Mouse (Mus musculus) limb, embryonic 13.5 days (tissue): Measurements from ENCODE around the gene Ift57. TPM values are rescaled to one million over a fixed set of nuclear protein-coding genes. Genes with fewer than 3 reads are reported as not detected.

Experiments used
- ATAC-seq: fragments of 200-750 bp; cut with Nextera tagmentation; 2 replicates; pipeline ENCODE4 v1.8.0; 2017; ENCODE audit warnings: low read depth, moderate number of reproducible peaks, moderate TSS enrichment; ENCODE audit not compliant: low FRiP score
- H3K27ac ChIP-seq: fragments of 300-500 bp; sonication (generic); 2 replicates; pipeline ENCODE4 v1.5.1; 2015; ENCODE audit warnings: inconsistent platforms, mild to moderate bottlenecking, moderate library complexity
- H3K27me3 ChIP-seq: fragments of 300-500 bp; sonication (generic); 2 replicates; pipeline ENCODE4 v1.6.1; 2015; ENCODE audit warnings: mild to moderate bottlenecking, inconsistent platforms
- H3K36me3 ChIP-seq: fragments of 300-500 bp; sonication (generic); 2 replicates; pipeline ENCODE4 v1.6.1; 2015; ENCODE audit warnings: inconsistent platforms, mild to moderate bottlenecking, moderate library complexity
- H3K4me1 ChIP-seq: fragments of 300-500 bp; sonication (generic); 2 replicates; pipeline ENCODE4 v1.6.1; 2015; ENCODE audit warnings: inconsistent platforms
- H3K4me2 ChIP-seq: fragments of 300-500 bp; sonication (generic); replicated peaks from 2 replicates; pipeline ENCODE4 v1.6.1; 2015; ENCODE audit warnings: inconsistent platforms, mild to moderate bottlenecking, moderate library complexity
- H3K4me3 ChIP-seq: fragments of 300-500 bp; sonication (generic); 2 replicates; pipeline ENCODE4 v1.5.1; 2015; ENCODE audit warnings: moderate library complexity, mild to moderate bottlenecking, inconsistent platforms
- H3K9ac ChIP-seq: fragments of 300-500 bp; sonication (generic); 2 replicates; pipeline ENCODE4 v1.6.1; 2015; ENCODE audit warnings: mild to moderate bottlenecking, inconsistent platforms
- H3K9me3 ChIP-seq: fragments of 300-500 bp; sonication (generic); 2 replicates; pipeline ENCODE4 v1.6.1; 2016; ENCODE audit warnings: inconsistent platforms
- WGBS: fragments of 180-500 bp; shearing (Covaris S2); methylation state at CpG from one replicate; pipeline ENCODE4 v1.1.7; 2015; 5-methylcytosine and 5-hydroxymethylcytosine counted together
- polyA plus RNA-seq: library from polyadenylated mRNA; unstranded; fragments of >200 nt; fragmentation: Nextera tagmentation; extraction: Ambion mirVana; gene quantifications from 2 replicates; pipeline ENCODE4 v1.2.1, GENCODE M21; 2015

Gene Ift57
- polyA plus RNA-seq, 1 experiment from 2014 or later, result 33.5 TPM

- Histone ChIP-seq H3K27me3 (no peaks in the 10 kb centered on the region), H3K4me3 (no peak overlapping the region), H3K9me3 (no peaks in the 10 kb centered on the region), H3K36me3 (peaks cover 13% of the 10 kb centered on the region), H3K4me2 (no peak overlapping the region), H3K27ac (no peak overlapping the region), H3K9ac (no peak overlapping the region), H3K4me1 (no peaks in the 10 kb centered on the region)
- 83% methylated on average over 3 of the region's 3 CpGs for WGBS
- ATAC-seq, result no peak
Observed at GRCm38 (mm10) chr16:49713302-49713701, 14.3 kb downstream of the Ift57 start.

- H3K27ac ChIP-seq, result no peak overlapping the region
- no peaks in the 10 kb centered on the region for H3K9me3 ChIP-seq
- no peaks in the 10 kb centered on the region for H3K27me3 ChIP-seq
- H3K36me3 ChIP-seq, result no peaks in the 10 kb centered on the region; the same call in 1 of the 2 replicates
- no peak overlapping the region for H3K4me3 ChIP-seq
- WGBS, result 90% methylated on average over 2 of the region's 2 CpGs
- no peak for ATAC-seq
- H3K4me2 ChIP-seq, result no peak overlapping the region
- no peak overlapping the region for H3K9ac ChIP-seq
- H3K4me1 ChIP-seq, result peaks cover 4% of the 10 kb centered on the region
Observed at GRCm38 (mm10) chr16:49720671-49721070, 21.6 kb downstream of the Ift57 start.

GRCm38 (mm10) chr16:49721678-49722077 is 22.6 kb downstream of the Ift57 start:
- Histone ChIP-seq H3K4me2 (no peak overlapping the region), H3K9me3 (no peaks in the 10 kb centered on the region), H3K4me1 (peaks cover 4% of the 10 kb centered on the region), H3K27ac (no peak overlapping the region), H3K27me3 (no peaks in the 10 kb centered on the region), H3K4me3 (no peak overlapping the region), H3K36me3 (no peaks in the 10 kb centered on the region; the same call in 1 of the 2 replicates), H3K9ac (no peak overlapping the region)
- 52% methylated on average over 5 of the region's 5 CpGs for WGBS
- no peak for ATAC-seq

- Histone ChIP-seq H3K9me3 (no peaks in the 10 kb centered on the region), H3K4me1 (peaks cover 4% of the 10 kb centered on the region), H3K27ac (no peak overlapping the region), H3K4me3 (no peak overlapping the region), H3K27me3 (no peaks in the 10 kb centered on the region), H3K9ac (no peak overlapping the region), H3K4me2 (no peak overlapping the region), H3K36me3 (no peaks in the 10 kb centered on the region; the same call in 1 of the 2 replicates)
- ATAC-seq, result no peak
- WGBS, result 59% methylated on average over 4 of the region's 4 CpGs
Observed at GRCm38 (mm10) chr16:49723222-49723621, 24.2 kb downstream of the Ift57 start.

- Histone ChIP-seq H3K4me3 (no peak overlapping the region), H3K9ac (no peak overlapping the region), H3K27me3 (no peaks in the 10 kb centered on the region), H3K4me1 (peaks cover 4% of the 10 kb centered on the region), H3K36me3 (no peaks in the 10 kb centered on the region; the same call in 1 of the 2 replicates), H3K9me3 (no peaks in the 10 kb centered on the region), H3K27ac (no peak overlapping the region), H3K4me2 (no peak overlapping the region)
- 83% methylated on average over 5 of the region's 5 CpGs for WGBS
- no peak for ATAC-seq
Observed at GRCm38 (mm10) chr16:49724232-49724631, 25.2 kb downstream of the Ift57 start.

GRCm38 (mm10) chr16:49724931-49725330 is 25.9 kb downstream of the Ift57 start:
- WGBS, result 78% methylated on average over 2 of the region's 2 CpGs
- Histone ChIP-seq H3K27ac (no peak overlapping the region), H3K4me3 (no peak overlapping the region), H3K27me3 (no peaks in the 10 kb centered on the region), H3K9me3 (no peaks in the 10 kb centered on the region), H3K4me1 (peaks cover 4% of the 10 kb centered on the region), H3K4me2 (no peak overlapping the region), H3K36me3 (no peaks in the 10 kb centered on the region), H3K9ac (no peak overlapping the region)
- ATAC-seq, result no peak

GRCm38 (mm10) chr16:49725446-49725845 is 26.4 kb downstream of the Ift57 start:
- H3K9ac ChIP-seq, result no peak overlapping the region
- 75% methylated on average over 5 of the region's 5 CpGs for WGBS
- no peak overlapping the region for H3K4me2 ChIP-seq
- ATAC-seq, result no peak
- H3K36me3 ChIP-seq, result no peaks in the 10 kb centered on the region
- no peak overlapping the region for H3K27ac ChIP-seq
- no peaks in the 10 kb centered on the region for H3K27me3 ChIP-seq
- H3K4me3 ChIP-seq, result no peak overlapping the region
- H3K4me1 ChIP-seq, result peaks cover 4% of the 10 kb centered on the region
- H3K9me3 ChIP-seq, result no peaks in the 10 kb centered on the region

- 84% methylated on average over 3 of the region's 3 CpGs for WGBS
- ATAC-seq, result no peak
Observed at GRCm38 (mm10) chr16:49726216-49726615, 27.2 kb downstream of the Ift57 start.

GRCm38 (mm10) chr16:49726761-49727160 is 27.7 kb downstream of the Ift57 start:
- 53% methylated on average over 2 of the region's 2 CpGs for WGBS
- Histone ChIP-seq H3K4me3 (no peak overlapping the region), H3K9ac (no peak overlapping the region), H3K4me2 (no peak overlapping the region), H3K27ac (no peak overlapping the region), H3K27me3 (no peaks in the 10 kb centered on the region), H3K4me1 (peaks cover 4% of the 10 kb centered on the region), H3K36me3 (no peaks in the 10 kb centered on the region), H3K9me3 (no peaks in the 10 kb centered on the region)
- no peak for ATAC-seq

More at GRCm38 (mm10) chr16:49726216-49726615, 27.2 kb downstream of the Ift57 start:
- Histone ChIP-seq H3K4me1 (peaks cover 4% of the 10 kb centered on the region), H3K27me3 (no peaks in the 10 kb centered on the region), H3K36me3 (no peaks in the 10 kb centered on the region), H3K4me3 (no peak overlapping the region), H3K4me2 (no peak overlapping the region), H3K9ac (no peak overlapping the region), H3K27ac (no peak overlapping the region), H3K9me3 (no peaks in the 10 kb centered on the region)

GRCm38 (mm10) chr16:49736536-49736935 is 37.5 kb downstream of the Ift57 start:
- Histone ChIP-seq H3K4me1 (no peaks in the 10 kb centered on the region), H3K4me2 (no peak overlapping the region), H3K9ac (no peak overlapping the region), H3K36me3 (no peaks in the 10 kb centered on the region), H3K27ac (no peak overlapping the region), H3K27me3 (no peaks in the 10 kb centered on the region), H3K4me3 (no peak overlapping the region), H3K9me3 (no peaks in the 10 kb centered on the region)
- WGBS, result 91% methylated on average over 9 of the region's 9 CpGs
- ATAC-seq, result no peak

GRCm38 (mm10) chr16:49747360-49747759 is 48.3 kb downstream of the Ift57 start:
- H3K9me3 ChIP-seq, result no peaks in the 10 kb centered on the region
- no peak for ATAC-seq
- 82% methylated on average over 2 of the region's 2 CpGs for WGBS
- H3K27ac ChIP-seq, result no peak overlapping the region
- H3K9ac ChIP-seq, result no peak overlapping the region
- no peak overlapping the region for H3K4me2 ChIP-seq
- H3K27me3 ChIP-seq, result no peaks in the 10 kb centered on the region
- H3K4me1 ChIP-seq, result no peaks in the 10 kb centered on the region
- H3K36me3 ChIP-seq, result no peaks in the 10 kb centered on the region
- H3K4me3 ChIP-seq, result no peak overlapping the region

GRCm38 (mm10) chr16:49752906-49753305 is 53.9 kb downstream of the Ift57 start:
- no peak overlapping the region for H3K27ac ChIP-seq
- WGBS, result 64% methylated on average over 1 of the region's 1 CpGs

GRCm38 (mm10) chr16:49753318-49753717 is 54.3 kb downstream of the Ift57 start:
- WGBS, result 52% methylated on average over 3 of the region's 3 CpGs
- Histone ChIP-seq H3K4me1 (no peaks in the 10 kb centered on the region), H3K27ac (no peak overlapping the region), H3K4me3 (no peak overlapping the region), H3K36me3 (no peaks in the 10 kb centered on the region), H3K9ac (no peak overlapping the region), H3K9me3 (no peaks in the 10 kb centered on the region), H3K27me3 (no peaks in the 10 kb centered on the region), H3K4me2 (no peak overlapping the region)
- ATAC-seq, result no peak

More at GRCm38 (mm10) chr16:49752906-49753305, 53.9 kb downstream of the Ift57 start:
- ATAC-seq, result no peak
- Histone ChIP-seq H3K36me3 (no peaks in the 10 kb centered on the region), H3K4me1 (no peaks in the 10 kb centered on the region), H3K9ac (no peak overlapping the region), H3K9me3 (no peaks in the 10 kb centered on the region), H3K27me3 (no peaks in the 10 kb centered on the region), H3K4me2 (no peak overlapping the region), H3K4me3 (no peak overlapping the region)
